Mouse (Mus musculus): Measurements from ENCODE around the gene Olfr31. TPM values are rescaled to one million over a fixed set of nuclear protein-coding genes. Genes with fewer than 3 reads are reported as not detected.
A peak's percentile ranks its signal among the peaks of the same experiment; 100 is the strongest.

Olfr31 gene
- total and polyA plus RNA-seq, 2 experiments from 2014 or later: 0.30 TPM; not detected in 1

GRCm38 (mm10) chr14:14350263-14351147, 27.9 kb downstream of the Olfr31 start:
- Histone ChIP-seq H3K36me3 (ENCODE audit: insufficient read depth, low read length) (no peaks in the 10 kb centered on the region), H3K9ac (replicated peaks; ENCODE audit: low read length) (no peak overlapping the region), H3K27ac (no peak overlapping the region), H3K27me3 (ENCODE audit: insufficient read depth, low read length) (no peaks in the 10 kb centered on the region), H3K4me1 (ENCODE audit: insufficient read depth, low read length) (no peaks in the 10 kb centered on the region), H3K4me2 (ENCODE audit: low read depth, low read length) (no peak overlapping the region), H3K9me3 (ENCODE audit: low read length) (peaks cover 13% of the 10 kb centered on the region; the same call in 1 of the 2 replicates), H3K4me3 (ENCODE audit: low read length) (no peak overlapping the region)
- WGBS: 97% methylated on average over 29 of the region's 29 CpGs
- no peak for ATAC-seq
- TF ChIP-seq CTCF (IDR thresholded peaks at IDR 0.05; ENCODE audit: low read depth): no peak
- DNase-seq (ENCODE audit: low spot score): no peak

- Histone ChIP-seq H3K9me3 (ENCODE audit: low read length) (peaks cover 15% of the 10 kb centered on the region; the same call in 1 of the 2 replicates), H3K27me3 (ENCODE audit: insufficient read depth, low read length) (no peaks in the 10 kb centered on the region), H3K4me3 (ENCODE audit: low read length) (no peak overlapping the region), H3K4me2 (ENCODE audit: low read depth, low read length) (no peak overlapping the region), H3K9ac (replicated peaks; ENCODE audit: low read length) (no peak overlapping the region), H3K4me1 (ENCODE audit: insufficient read depth, low read length) (no peaks in the 10 kb centered on the region), H3K36me3 (ENCODE audit: insufficient read depth, low read length) (no peaks in the 10 kb centered on the region), H3K27ac (no peak overlapping the region)
- ATAC-seq (no peak), DNase-seq (ENCODE audit: low spot score) (no peak)
- TF ChIP-seq CTCF (IDR thresholded peaks at IDR 0.05; ENCODE audit: low read depth): no peak
- WGBS: 95% methylated on average over 7 of the region's 7 CpGs
Observed at GRCm38 (mm10) chr14:14351148-14351455, 28.5 kb downstream of the Olfr31 start.

GRCm38 (mm10) chr14:14351721-14352590, 29.3 kb downstream of the Olfr31 start:
- no peak for TF ChIP-seq CTCF (IDR thresholded peaks at IDR 0.05; ENCODE audit: low read depth)
- Histone ChIP-seq H3K36me3 (ENCODE audit: insufficient read depth, low read length) (no peaks in the 10 kb centered on the region), H3K27me3 (ENCODE audit: insufficient read depth, low read length) (no peaks in the 10 kb centered on the region), H3K9ac (replicated peaks; ENCODE audit: low read length) (no peak overlapping the region), H3K9me3 (ENCODE audit: low read length) (peaks cover 15% of the 10 kb centered on the region; the same call in 1 of the 2 replicates), H3K4me3 (ENCODE audit: low read length) (no peak overlapping the region), H3K27ac (no peak overlapping the region), H3K4me1 (ENCODE audit: insufficient read depth, low read length) (no peaks in the 10 kb centered on the region), H3K4me2 (ENCODE audit: low read depth, low read length) (no peak overlapping the region)
- 77% methylated on average over 9 of the region's 9 CpGs for WGBS
- DNase-seq (ENCODE audit: low spot score) (peak; percentile 25), ATAC-seq (0 out of 2 replicates have a peak, but pooled peaks have one; percentile 2)

- DNase-seq (ENCODE audit: low spot score): peak; percentile 39
- Histone ChIP-seq H3K4me2 (ENCODE audit: low read depth, low read length) (no peak overlapping the region), H3K9ac (replicated peaks; ENCODE audit: low read length) (no peak overlapping the region), H3K9me3 (ENCODE audit: low read length) (peaks cover 15% of the 10 kb centered on the region; the same call in 1 of the 2 replicates), H3K4me1 (ENCODE audit: insufficient read depth, low read length) (no peaks in the 10 kb centered on the region), H3K27ac (no peak overlapping the region), H3K4me3 (ENCODE audit: low read length) (no peak overlapping the region), H3K27me3 (ENCODE audit: insufficient read depth, low read length) (no peaks in the 10 kb centered on the region), H3K36me3 (ENCODE audit: insufficient read depth, low read length) (no peaks in the 10 kb centered on the region)
- no peak for ATAC-seq
- 65% methylated on average over 6 of the region's 6 CpGs for WGBS
- TF ChIP-seq CTCF (IDR thresholded peaks at IDR 0.05; ENCODE audit: low read depth): no peak
Observed at GRCm38 (mm10) chr14:14352606-14353005, 30.0 kb downstream of the Olfr31 start.

GRCm38 (mm10) chr14:14353081-14353732, 30.6 kb downstream of the Olfr31 start:
- Histone ChIP-seq H3K4me1 (ENCODE audit: insufficient read depth, low read length) (no peaks in the 10 kb centered on the region), H3K9ac (replicated peaks; ENCODE audit: low read length) (no peak overlapping the region), H3K9me3 (ENCODE audit: low read length) (peaks cover 15% of the 10 kb centered on the region; the same call in 1 of the 2 replicates), H3K4me2 (ENCODE audit: low read depth, low read length) (no peak overlapping the region), H3K4me3 (ENCODE audit: low read length) (no peak overlapping the region), H3K36me3 (ENCODE audit: insufficient read depth, low read length) (no peaks in the 10 kb centered on the region), H3K27ac (no peak overlapping the region), H3K27me3 (ENCODE audit: insufficient read depth, low read length) (no peaks in the 10 kb centered on the region)
- DNase-seq (ENCODE audit: low spot score) (peak; percentile 4), ATAC-seq (no peak)
- WGBS: 79% methylated on average over 7 of the region's 7 CpGs
- TF ChIP-seq CTCF (IDR thresholded peaks at IDR 0.05; ENCODE audit: low read depth): no peak

GRCm38 (mm10) chr14:14353740-14354510, 31.3 kb downstream of the Olfr31 start:
- Histone ChIP-seq H3K9ac (replicated peaks; ENCODE audit: low read length) (no peak overlapping the region), H3K4me2 (ENCODE audit: low read depth, low read length) (no peak overlapping the region), H3K4me1 (ENCODE audit: insufficient read depth, low read length) (no peaks in the 10 kb centered on the region), H3K9me3 (ENCODE audit: low read length) (peaks cover 12% of the 10 kb centered on the region; the same call in 1 of the 2 replicates), H3K27me3 (ENCODE audit: insufficient read depth, low read length) (no peaks in the 10 kb centered on the region), H3K4me3 (ENCODE audit: low read length) (no peak overlapping the region), H3K27ac (no peak overlapping the region), H3K36me3 (ENCODE audit: insufficient read depth, low read length) (no peaks in the 10 kb centered on the region)
- 58% methylated on average over 8 of the region's 8 CpGs for WGBS
- DNase-seq (ENCODE audit: low spot score): no peak
- no peak for TF ChIP-seq CTCF (IDR thresholded peaks at IDR 0.05; ENCODE audit: low read depth)
- ATAC-seq: no peak
